Mouse (Mus musculus): ENCODE measurements around the gene Fscn2. TPM values are rescaled to one million over a fixed set of nuclear protein-coding genes. Genes with fewer than 3 reads are reported as not detected.

The Fscn2 gene
- polyA plus RNA-seq, 1 experiment from 2014 or later: 1.3 TPM

GRCm38 (mm10) chr11:120354304-120355276 lies 6.7 kb upstream of the Fscn2 start:
- Histone ChIP-seq H3K36me3 (no peaks in the 10 kb centered on the region), H3K4me2 (replicated peaks) (no peak overlapping the region), H3K27ac (replicated peaks) (no peak overlapping the region), H3K4me3 (no peak overlapping the region), H3K9ac (replicated peaks) (no peak overlapping the region), H3K9me3 (no peaks in the 10 kb centered on the region), H3K4me1 (peaks cover 55% of the 10 kb centered on the region), H3K27me3 (no peaks in the 10 kb centered on the region)
- ATAC-seq (replicated peaks): no peak
- 87% methylated on average over 17 of the region's 17 CpGs for WGBS

GRCm38 (mm10) chr11:120355277-120356039 lies 5.9 kb upstream of the Fscn2 start:
- 85% methylated on average over 5 of the region's 5 CpGs for WGBS
- H3K36me3 ChIP-seq: no peaks in the 10 kb centered on the region
- peaks cover 59% of the 10 kb centered on the region for H3K4me1 ChIP-seq

GRCm38 (mm10) chr11:120356319-120356840 lies 5.0 kb upstream of the Fscn2 start:
- H3K4me1 ChIP-seq: peaks cover 51% of the 10 kb centered on the region
- peak overlapping the region; percentile 92; the same call in 1 of the 2 replicates for H3K27ac ChIP-seq (replicated peaks)
- H3K27me3 ChIP-seq: no peaks in the 10 kb centered on the region
- H3K4me2 ChIP-seq (replicated peaks): no peak overlapping the region
- no peak overlapping the region for H3K9ac ChIP-seq (replicated peaks)
- ATAC-seq (replicated peaks): no peak
- H3K4me3 ChIP-seq: no peak overlapping the region
- 86% methylated on average over 15 of the region's 15 CpGs for WGBS
- H3K9me3 ChIP-seq: no peaks in the 10 kb centered on the region
- H3K36me3 ChIP-seq: no peaks in the 10 kb centered on the region

More at GRCm38 (mm10) chr11:120355277-120356039, 5.9 kb upstream of the Fscn2 start:
- no peak for ATAC-seq (replicated peaks)
- H3K4me3 ChIP-seq: no peak overlapping the region
- no peak overlapping the region for H3K9ac ChIP-seq (replicated peaks)
- H3K27ac ChIP-seq (replicated peaks): no peak overlapping the region
- no peaks in the 10 kb centered on the region for H3K27me3 ChIP-seq
- no peak overlapping the region for H3K4me2 ChIP-seq (replicated peaks)
- no peaks in the 10 kb centered on the region for H3K9me3 ChIP-seq

- peak overlapping the region; percentile 92; the same call in 1 of the 2 replicates for H3K27ac ChIP-seq (replicated peaks)
- H3K36me3 ChIP-seq: no peaks in the 10 kb centered on the region
- no peak for ATAC-seq (replicated peaks)
- H3K9me3 ChIP-seq: no peaks in the 10 kb centered on the region
- H3K4me3 ChIP-seq: no peak overlapping the region
- H3K4me2 ChIP-seq (replicated peaks): no peak overlapping the region
- 94% methylated on average over 4 of the region's 4 CpGs for WGBS
- H3K4me1 ChIP-seq: peaks cover 46% of the 10 kb centered on the region
- no peaks in the 10 kb centered on the region for H3K27me3 ChIP-seq
- no peak overlapping the region for H3K9ac ChIP-seq (replicated peaks)
Observed at GRCm38 (mm10) chr11:120356900-120357299, 4.4 kb upstream of the Fscn2 start.

GRCm38 (mm10) chr11:120357791-120358401 lies 3.4 kb upstream of the Fscn2 start:
- H3K4me3 ChIP-seq: peak overlapping the region; percentile 1; the same call in 1 of the 2 replicates
- peak; percentile 89 for ATAC-seq (replicated peaks)

GRCm38 (mm10) chr11:120359391-120359790 lies 1.9 kb upstream of the Fscn2 start:
- Histone ChIP-seq H3K9ac (replicated peaks) (0 out of 2 replicates have a peak overlapping the region, but pooled peaks have one; percentile 5), H3K36me3 (no peaks in the 10 kb centered on the region), H3K27me3 (no peaks in the 10 kb centered on the region), H3K9me3 (no peaks in the 10 kb centered on the region), H3K4me3 (no peak overlapping the region), H3K27ac (replicated peaks) (0 out of 2 replicates have a peak overlapping the region, but pooled peaks have one; percentile 92), H3K4me1 (peaks cover 34% of the 10 kb centered on the region), H3K4me2 (replicated peaks) (no peak overlapping the region)
- 47% methylated on average over 6 of the region's 6 CpGs for WGBS
- no peak for ATAC-seq (replicated peaks)

More at GRCm38 (mm10) chr11:120357791-120358401, 3.4 kb upstream of the Fscn2 start:
- H3K4me1 ChIP-seq: peaks cover 40% of the 10 kb centered on the region
- no peaks in the 10 kb centered on the region for H3K27me3 ChIP-seq
- no peaks in the 10 kb centered on the region for H3K9me3 ChIP-seq
- peak overlapping the region; percentile 92 for H3K27ac ChIP-seq (replicated peaks)
- no peaks in the 10 kb centered on the region for H3K36me3 ChIP-seq
- H3K9ac ChIP-seq (replicated peaks): 0 out of 2 replicates have a peak overlapping the region, but pooled peaks have one; percentile 19
- 4% methylated on average over 10 of the region's 10 CpGs for WGBS
- H3K4me2 ChIP-seq (replicated peaks): peak overlapping the region; percentile 35

- Histone ChIP-seq H3K9ac (replicated peaks) (no peak overlapping the region), H3K27me3 (no peaks in the 10 kb centered on the region), H3K36me3 (no peaks in the 10 kb centered on the region), H3K4me2 (replicated peaks) (no peak overlapping the region), H3K9me3 (no peaks in the 10 kb centered on the region), H3K4me3 (no peak overlapping the region), H3K4me1 (peaks cover 34% of the 10 kb centered on the region), H3K27ac (replicated peaks) (no peak overlapping the region)
- WGBS: 71% methylated on average over 8 of the region's 8 CpGs
- ATAC-seq (replicated peaks): no peak
Observed at GRCm38 (mm10) chr11:120360062-120360461, 1.3 kb upstream of the Fscn2 start.

- Histone ChIP-seq H3K36me3 (no peaks in the 10 kb centered on the region), H3K9ac (replicated peaks) (no peak overlapping the region), H3K4me1 (peaks cover 35% of the 10 kb centered on the region), H3K9me3 (no peaks in the 10 kb centered on the region), H3K27ac (replicated peaks) (no peak overlapping the region), H3K4me2 (replicated peaks) (no peak overlapping the region), H3K4me3 (no peak overlapping the region), H3K27me3 (no peaks in the 10 kb centered on the region)
- 79% methylated on average over 5 of the region's 5 CpGs for WGBS
- ATAC-seq (replicated peaks): no peak
Observed at GRCm38 (mm10) chr11:120360755-120361154, 579 bp upstream of the Fscn2 start.

- WGBS: 89% methylated on average over 6 of the region's 6 CpGs
- no peak overlapping the region for H3K27ac ChIP-seq (replicated peaks)
- H3K27me3 ChIP-seq: no peaks in the 10 kb centered on the region
- H3K4me1 ChIP-seq: peaks cover 40% of the 10 kb centered on the region
- no peak overlapping the region for H3K4me3 ChIP-seq
- no peak for ATAC-seq (replicated peaks)
- H3K36me3 ChIP-seq: no peaks in the 10 kb centered on the region; the same call in 1 of the 2 replicates
- no peak overlapping the region for H3K4me2 ChIP-seq (replicated peaks)
- H3K9ac ChIP-seq (replicated peaks): no peak overlapping the region
- no peaks in the 10 kb centered on the region for H3K9me3 ChIP-seq
Observed at GRCm38 (mm10) chr11:120362891-120363290, 1.6 kb downstream of the Fscn2 start.

- no peaks in the 10 kb centered on the region for H3K27me3 ChIP-seq
- H3K9me3 ChIP-seq: no peaks in the 10 kb centered on the region
- no peak overlapping the region for H3K9ac ChIP-seq (replicated peaks)
- ATAC-seq (replicated peaks): no peak
- H3K4me2 ChIP-seq (replicated peaks): no peak overlapping the region
- H3K27ac ChIP-seq (replicated peaks): no peak overlapping the region
- peaks cover 21% of the 10 kb centered on the region for H3K4me1 ChIP-seq
- H3K36me3 ChIP-seq: peaks cover 16% of the 10 kb centered on the region; the same call in 1 of the 2 replicates
- WGBS: 36% methylated on average over 7 of the region's 7 CpGs
- H3K4me3 ChIP-seq: no peak overlapping the region
Observed at GRCm38 (mm10) chr11:120366443-120367027, 5.2 kb downstream of the Fscn2 start.

GRCm38 (mm10) chr11:120369656-120370055 lies 8.3 kb downstream of the Fscn2 start:
- Histone ChIP-seq H3K27me3 (no peaks in the 10 kb centered on the region), H3K4me2 (replicated peaks) (no peak overlapping the region), H3K27ac (replicated peaks) (no peak overlapping the region), H3K9me3 (no peaks in the 10 kb centered on the region), H3K4me3 (no peak overlapping the region), H3K9ac (replicated peaks) (no peak overlapping the region), H3K4me1 (peaks cover 26% of the 10 kb centered on the region), H3K36me3 (peaks cover 42% of the 10 kb centered on the region)
- 38% methylated on average over 8 of the region's 8 CpGs for WGBS
- ATAC-seq (replicated peaks): peak; percentile 49; the same call in 1 of the 2 replicates
